ENCODE assay signal across 20 mouse cellular contexts in genomic region chr19:18334639-18335038, GRCm38 (mm10).
DNase-seq lines count a peak whose midpoint lies in the region; ATAC-seq lines count a peak whose summit lies in the region.
"Had no signal": no experiment of that assay in that cellular context is flagged by ENCODE, and none has a peak within 500 bp of the region (broad histone marks: within the 10 kb centered on the region; RNA-seq: fewer than 3 reads in every experiment).

No protein-coding gene starts in this region.

- no peaks in the 10 kb centered on the region for H3K36me3 ChIP-seq in forebrain, embryonic 14.5 days (ENCODE audit: control insufficient read depth, insufficient read depth, low read length)
- H3K36me3 ChIP-seq in limb, embryonic 10.5 days: no peaks in the 10 kb centered on the region
- H3K36me3 ChIP-seq: embryonic facial prominence, embryonic 12.5 days; G1E; heart, embryonic 12.5 days; hindbrain, embryonic 10.5 days; hindbrain, embryonic 15.5 days had no signal

- 18% methylated on average over 7 of the region's 7 CpGs for WGBS in forebrain, embryonic 14.5 days
- WGBS in limb, embryonic 10.5 days: 52% methylated on average over 7 of the region's 7 CpGs

- H3K9me3 ChIP-seq in forebrain, embryonic 14.5 days (replicated peaks; ENCODE audit: control insufficient read depth, low read length): no peaks in the 10 kb centered on the region
- H3K9me3 ChIP-seq in limb, embryonic 10.5 days (replicated peaks): no peaks in the 10 kb centered on the region
- H3K9me3 ChIP-seq: embryonic facial prominence, embryonic 12.5 days; G1E; heart, embryonic 12.5 days; hindbrain, embryonic 10.5 days; hindbrain, embryonic 15.5 days had no signal

- intact Hi-C loops in left cerebral cortex, postnatal 14 days (cut with DNase I): no loop called here

- H3K27me3 ChIP-seq in forebrain, embryonic 14.5 days (replicated peaks; ENCODE audit: control insufficient read depth, insufficient read depth, low read length): no peaks in the 10 kb centered on the region
- no peaks in the 10 kb centered on the region for H3K27me3 ChIP-seq in limb, embryonic 10.5 days (ENCODE audit: low read depth, poor library complexity, severe bottlenecking)
- H3K27me3 ChIP-seq: embryonic facial prominence, embryonic 12.5 days; heart, embryonic 12.5 days; hindbrain, embryonic 15.5 days had no signal

- H3K27ac ChIP-seq in forebrain, embryonic 14.5 days (ENCODE audit: low read depth, low read length): no peak overlapping the region
- 0 out of 2 replicates have a peak overlapping the region, but pooled peaks have one; percentile 76 for H3K27ac ChIP-seq in limb, embryonic 10.5 days
- H3K27ac ChIP-seq: embryonic facial prominence, embryonic 12.5 days; heart, adult 2 months; hindbrain, embryonic 10.5 days; hindbrain, embryonic 15.5 days had no signal

- H3K4me3 ChIP-seq in forebrain, embryonic 14.5 days (ENCODE audit: low read depth, low read length): no peak overlapping the region
- no peak overlapping the region for H3K4me3 ChIP-seq in limb, embryonic 10.5 days
- H3K4me3 ChIP-seq: embryonic facial prominence, embryonic 12.5 days; heart, adult 2 months; heart, embryonic 12.5 days; hindbrain, embryonic 10.5 days; hindbrain, embryonic 15.5 days had no signal

- peak; percentile 6 to 14 for DNase-seq in left cerebral cortex, postnatal 14 days (ENCODE audit: low spot score in 2 of 2)
- DNase-seq in left cerebral cortex, adult 11 months (ENCODE audit: low spot score): no peak
- DNase-seq in right cerebral cortex, adult 2 months (ENCODE audit: low spot score in 2 of 2): peak; percentile 4 to 9
- DNase-seq in right cerebral cortex, postnatal 36 days (ENCODE audit: low spot score in 2 of 2): no peak
- peak; percentile 22 for DNase-seq in forebrain, embryonic 14.5 days (ENCODE audit: low spot score)
- DNase-seq in limb, embryonic 10.5 days (ENCODE audit: low spot score): peak; percentile 29
- DNase-seq in spleen, postnatal 36 days (ENCODE audit: low spot score in 2 of 2): no peak
- DNase-seq in thymus, postnatal 36 days: no peak
- DNase-seq: adrenal gland, adult 8-10 months; adrenal gland, postnatal 36 days; cerebellum, adult 11-12 months; cerebellum, adult 9-10 months; cerebellum, postnatal 25 days; gastrocnemius, postnatal 14 days; heart, adult 2 months had no signal

- no peak overlapping the region for H3K9ac ChIP-seq in forebrain, embryonic 14.5 days (ENCODE audit: low read length)
- H3K9ac ChIP-seq: embryonic facial prominence, embryonic 12.5 days; heart, embryonic 12.5 days; hindbrain, embryonic 15.5 days had no signal

- no peak overlapping the region for H3K4me2 ChIP-seq in forebrain, embryonic 14.5 days (ENCODE audit: low read length)
- H3K4me2 ChIP-seq: embryonic facial prominence, embryonic 12.5 days; heart, embryonic 12.5 days; hindbrain, embryonic 15.5 days had no signal

- no peak for ATAC-seq in forebrain, embryonic 14.5 days

- H3K4me1 ChIP-seq in forebrain, embryonic 14.5 days (ENCODE audit: control insufficient read depth, insufficient read depth, low read length): no peaks in the 10 kb centered on the region
- H3K4me1 ChIP-seq in limb, embryonic 10.5 days: peaks cover 20% of the 10 kb centered on the region
- H3K4me1 ChIP-seq: embryonic facial prominence, embryonic 12.5 days; heart, embryonic 12.5 days; hindbrain, embryonic 15.5 days had no signal

Comparison
In these comparisons a context has a peak if more than half of its experiments do, and no peak if none do; other contexts are left out.
1. DNase-seq: peak in left cerebral cortex, postnatal 14 days (2 of 2), right cerebral cortex, adult 2 months (2 of 2), forebrain, embryonic 14.5 days (single experiment) and limb, embryonic 10.5 days (single experiment); none in left cerebral cortex, adult 11 months (single experiment), right cerebral cortex, postnatal 36 days (0 of 2), spleen, postnatal 36 days (0 of 2) and thymus, postnatal 36 days (0 of 2).